Mouse (Mus musculus) left cerebral cortex, adult 8-10 months (tissue): ENCODE measurements around the gene Tada1. TPM values are rescaled to one million over a fixed set of nuclear protein-coding genes. Genes with fewer than 3 reads are reported as not detected.

Source experiments
- DNase-seq, 2 experiments: peaks; one replicate each; pipeline ENCODE4 v3.0.0; 2022; ENCODE audit warnings: low spot score in 2 of 2
- total RNA-seq, 4 experiments: library from RNA; stranded (reverse); gene quantifications; 2 replicates each; pipeline ENCODE4 v1.2.4; 2022

The Tada1 gene
- 10 to 100 TPM; 33.4 to 37.7 (median 33.6) TPM for total RNA-seq

- peak; percentile 91 to 92 for DNase-seq
These were observed at the start of gene Tada1 for GRCm38 (mm10) chr1:166379013-166379629. Tada1 (plus strand) TSS chr1:166379097.

GRCm38 (mm10) chr1:166330752-166331151 lies 48.1 kb upstream of the Tada1 start:
- no peak for DNase-seq

GRCm38 (mm10) chr1:166339110-166339509 lies 39.8 kb upstream of the Tada1 start:
- DNase-seq = no peak

- no peak for DNase-seq
These were observed 36.8 kb upstream of the Tada1 start for GRCm38 (mm10) chr1:166342060-166342459.

GRCm38 (mm10) chr1:166342539-166342938 lies 36.4 kb upstream of the Tada1 start:
- no peak for DNase-seq

- no peak for DNase-seq
These were observed 35.3 kb upstream of the Tada1 start for GRCm38 (mm10) chr1:166343586-166343985.

GRCm38 (mm10) chr1:166344300-166345077 lies 34.4 kb upstream of the Tada1 start:
- DNase-seq = peak in 1 of 2 experiments; percentile 29

GRCm38 (mm10) chr1:166345602-166346001 lies 33.3 kb upstream of the Tada1 start:
- DNase-seq = no peak

- DNase-seq = no peak
These were observed 32.0 kb upstream of the Tada1 start for GRCm38 (mm10) chr1:166346906-166347305.

GRCm38 (mm10) chr1:166349341-166349740 lies 29.6 kb upstream of the Tada1 start:
- no peak for DNase-seq

- no peak for DNase-seq
These were observed 29.1 kb upstream of the Tada1 start for GRCm38 (mm10) chr1:166349751-166350150.

- peak; percentile 66 to 79 for DNase-seq
These were observed 18.6 kb upstream of the Tada1 start for GRCm38 (mm10) chr1:166360157-166360855.

- DNase-seq = no peak
These were observed 18.0 kb upstream of the Tada1 start for GRCm38 (mm10) chr1:166360896-166361295.

- no peak for DNase-seq
These were observed 17.1 kb upstream of the Tada1 start for GRCm38 (mm10) chr1:166361842-166362241.

GRCm38 (mm10) chr1:166362659-166363058 lies 16.2 kb upstream of the Tada1 start:
- no peak for DNase-seq

- DNase-seq = no peak
These were observed 15.8 kb upstream of the Tada1 start for GRCm38 (mm10) chr1:166363122-166363521.

- DNase-seq = no peak
These were observed 1.7 kb upstream of the Tada1 start for GRCm38 (mm10) chr1:166377171-166377570.

GRCm38 (mm10) chr1:166378431-166379012 lies 375 bp upstream of the Tada1 start:
- no peak for DNase-seq

GRCm38 (mm10) chr1:166379630-166380231 lies 834 bp downstream of the Tada1 start:
- peak in 1 of 2 experiments; percentile 54 for DNase-seq

- no peak for DNase-seq
These were observed 2.4 kb downstream of the Tada1 start for GRCm38 (mm10) chr1:166381336-166381735.

GRCm38 (mm10) chr1:166381821-166382220 lies 2.9 kb downstream of the Tada1 start:
- DNase-seq = no peak
